Mouse (Mus musculus) myocyte (in vitro differentiated cells): ENCODE results near the gene Elavl2.

Experiments
- POLR2A ChIP-seq: IDR thresholded peaks from one replicate; pipeline ENCODE4 v1.6.1; 2011; ENCODE audit warnings: low read depth, mild to moderate bottlenecking, control low read depth, moderate library complexity; ENCODE audit not compliant: insufficient read length
- POLR2AphosphoS2 ChIP-seq: IDR thresholded peaks from one replicate; pipeline ENCODE4 v1.6.1; 2011; ENCODE audit warnings: low read depth, control low read depth; ENCODE audit not compliant: insufficient read length
- SRF ChIP-seq: IDR thresholded peaks from one replicate; pipeline ENCODE4 v1.6.1; 2011; ENCODE audit warnings: low read depth; ENCODE audit not compliant: control insufficient read depth, insufficient read length

DNA sequence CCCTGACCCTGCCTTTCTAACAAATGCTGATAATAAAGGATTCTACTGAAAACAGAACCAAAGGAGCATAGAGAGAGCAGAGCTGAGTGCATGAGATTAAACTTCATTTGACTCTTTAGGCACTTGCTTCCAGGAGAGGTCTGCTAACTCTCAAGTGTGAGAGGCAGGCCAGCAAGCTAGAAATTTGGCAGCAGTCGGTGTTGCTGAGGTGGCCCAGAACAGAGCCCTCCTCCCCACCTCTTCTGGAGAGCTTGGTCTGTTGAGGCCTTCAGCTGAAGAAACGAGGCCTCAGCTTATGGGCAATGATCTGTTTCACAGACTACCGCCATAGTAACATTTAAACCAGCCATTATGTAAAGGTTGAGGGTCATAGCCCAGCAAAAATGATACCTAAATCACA lies 186.7 kb downstream of the Elavl2 start:
- no peak for TF ChIP-seq POLR2A
- TF ChIP-seq POLR2AphosphoS2: no peak
- no peak for TF ChIP-seq SRF
